Mouse (Mus musculus) C2C12 (cell line): ENCODE results near the gene Irgc1. TPM values are rescaled to one million over a fixed set of nuclear protein-coding genes. Genes with fewer than 3 reads are reported as not detected.

Experiments used
- H3K27me3 ChIP-seq: one replicate; pipeline ENCODE4 v1.6.1; 2011; ENCODE audit not compliant: control insufficient read depth, insufficient read depth, insufficient read length
- H3K36me3 ChIP-seq: one replicate; pipeline ENCODE4 v1.6.1; 2011; ENCODE audit not compliant: control insufficient read depth, insufficient read depth
- H3K4me3 ChIP-seq: one replicate; pipeline ENCODE4 v1.5.1; 2011; ENCODE audit warnings: mild to moderate bottlenecking, control low read depth; ENCODE audit not compliant: poor library complexity, insufficient read depth, severe bottlenecking
- H3K79me2 ChIP-seq: one replicate; pipeline ENCODE4 v1.6.1; 2011; ENCODE audit not compliant: control insufficient read depth, insufficient read depth
- H3K79me3 ChIP-seq: one replicate; pipeline ENCODE4 v1.6.1; 2011; ENCODE audit warnings: low read depth, control low read depth
- H3ac ChIP-seq: one replicate; pipeline ENCODE3; 2011; ENCODE audit warnings: low read depth; ENCODE audit not compliant: control insufficient read depth, insufficient read length
- CEBPB ChIP-seq: IDR thresholded peaks from one replicate; pipeline ENCODE4 v1.6.1; 2011; ENCODE audit warnings: low read depth, mild to moderate bottlenecking, control low read depth, moderate library complexity
- CTCF ChIP-seq: IDR thresholded peaks from one replicate; pipeline ENCODE4 v1.5.1; 2011; ENCODE audit not compliant: control insufficient read depth, insufficient read depth, insufficient read length
- FOSL1 ChIP-seq: IDR thresholded peaks from one replicate; pipeline ENCODE4 v1.8.0; 2011; ENCODE audit warnings: mild to moderate bottlenecking, low read length; ENCODE audit not compliant: poor library complexity, insufficient read depth, severe bottlenecking
- MAX ChIP-seq: IDR thresholded peaks from one replicate; pipeline ENCODE4 v1.6.1; 2011; ENCODE audit warnings: mild to moderate bottlenecking, control low read depth
- MYOD1 ChIP-seq: IDR thresholded peaks from one replicate; pipeline ENCODE4 v1.6.1; 2011; ENCODE audit warnings: low read depth; ENCODE audit not compliant: control insufficient read depth, insufficient read length
- MYOG ChIP-seq: IDR thresholded peaks from one replicate; pipeline ENCODE4 v1.6.1; 2011; ENCODE audit not compliant: control insufficient read depth, insufficient read length; ENCODE audit errors: extremely low read depth
- USF1 ChIP-seq: IDR thresholded peaks from one replicate; pipeline ENCODE4 v1.6.1; 2011; ENCODE audit warnings: low read depth, mild to moderate bottlenecking, control low read depth, moderate library complexity
- polyA plus RNA-seq: library from polyadenylated mRNA; unstranded; fragments of >200 nt; fragmentation: generic; extraction: Trizol; gene quantifications from one replicate; pipeline ENCODE4 v1.2.1, GENCODE M21; 2012; ENCODE audit warnings: missing spikeins

Irgc1 gene
- polyA plus RNA-seq, 1 experiment: 0.33 TPM

DNA sequence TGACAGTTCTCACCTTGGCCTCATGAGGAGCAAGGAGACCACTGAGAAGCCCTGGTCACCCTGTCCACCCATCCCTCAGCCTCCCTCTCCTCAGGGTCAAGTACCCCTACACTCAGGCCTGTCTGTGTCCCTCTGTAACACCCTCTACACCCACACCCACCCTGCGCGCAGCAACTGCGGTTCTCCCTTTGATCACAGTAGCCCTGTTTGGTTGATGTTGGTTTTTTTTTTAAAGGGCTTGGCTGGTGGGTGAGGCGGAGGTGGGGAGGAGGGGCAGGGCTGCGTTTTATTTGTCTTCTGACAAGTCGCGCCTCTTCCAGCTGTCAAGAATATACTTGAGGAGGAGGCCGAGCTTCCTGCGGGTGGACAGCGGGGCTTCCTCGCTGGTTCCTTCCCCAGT, 20.4 kb downstream of the Irgc1 start:
- Histone ChIP-seq H3K4me3 (no peak overlapping the region), H3ac (no peak overlapping the region), H3K36me3 (no peaks in the 10 kb centered on the region), H3K27me3 (no peaks in the 10 kb centered on the region), H3K79me2 (no peaks in the 10 kb centered on the region), H3K79me3 (no peaks in the 10 kb centered on the region)
- TF ChIP-seq CTCF (no peak), MYOG (no peak), MAX (no peak), FOSL1 (no peak), CEBPB (no peak)

DNA sequence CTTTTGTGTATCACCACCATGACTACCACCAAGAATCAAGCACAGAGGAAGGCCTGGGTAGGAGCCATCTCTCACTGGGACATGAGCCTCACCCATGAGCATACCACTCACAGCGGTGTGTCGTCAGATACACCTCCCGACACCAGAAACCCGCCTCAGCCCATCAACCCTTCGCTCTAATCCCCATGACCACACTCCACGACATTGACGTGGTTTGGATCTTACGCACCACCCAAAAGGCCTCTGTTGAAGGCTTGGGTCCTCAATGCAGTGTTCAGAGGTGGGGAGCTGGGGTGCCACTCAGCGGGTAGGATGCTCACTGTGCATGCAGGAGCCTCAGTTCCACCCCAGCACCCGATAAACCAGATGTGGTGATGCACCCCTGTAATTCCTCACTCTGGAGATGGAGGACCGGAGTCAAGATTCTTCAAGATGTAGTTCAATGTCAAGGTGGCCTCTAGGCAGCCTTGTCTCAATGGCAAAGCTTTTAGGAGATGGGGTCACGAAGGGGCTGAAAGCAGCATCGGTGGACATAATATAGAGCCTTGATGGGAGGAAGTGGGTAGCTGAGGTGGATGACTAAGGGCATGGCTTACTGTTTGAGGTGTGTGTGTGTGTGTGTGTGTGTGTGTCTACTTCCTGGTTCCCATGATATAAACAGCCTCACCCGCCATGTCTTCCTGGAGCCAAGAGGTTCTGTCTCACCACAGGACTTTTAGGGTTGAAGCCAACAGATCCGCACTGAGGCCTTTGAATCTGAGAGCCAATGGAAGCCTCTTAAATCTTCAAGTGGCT, 21.3 kb downstream of the Irgc1 start:
- Histone ChIP-seq H3K27me3 (no peaks in the 10 kb centered on the region), H3K4me3 (no peak overlapping the region), H3ac (no peak overlapping the region), H3K79me3 (no peaks in the 10 kb centered on the region), H3K79me2 (no peaks in the 10 kb centered on the region), H3K36me3 (no peaks in the 10 kb centered on the region)
- TF ChIP-seq FOSL1 (no peak), MYOG (no peak), MAX (no peak), MYOD1 (no peak), CTCF (no peak), USF1 (no peak), CEBPB (no peak)

DNA sequence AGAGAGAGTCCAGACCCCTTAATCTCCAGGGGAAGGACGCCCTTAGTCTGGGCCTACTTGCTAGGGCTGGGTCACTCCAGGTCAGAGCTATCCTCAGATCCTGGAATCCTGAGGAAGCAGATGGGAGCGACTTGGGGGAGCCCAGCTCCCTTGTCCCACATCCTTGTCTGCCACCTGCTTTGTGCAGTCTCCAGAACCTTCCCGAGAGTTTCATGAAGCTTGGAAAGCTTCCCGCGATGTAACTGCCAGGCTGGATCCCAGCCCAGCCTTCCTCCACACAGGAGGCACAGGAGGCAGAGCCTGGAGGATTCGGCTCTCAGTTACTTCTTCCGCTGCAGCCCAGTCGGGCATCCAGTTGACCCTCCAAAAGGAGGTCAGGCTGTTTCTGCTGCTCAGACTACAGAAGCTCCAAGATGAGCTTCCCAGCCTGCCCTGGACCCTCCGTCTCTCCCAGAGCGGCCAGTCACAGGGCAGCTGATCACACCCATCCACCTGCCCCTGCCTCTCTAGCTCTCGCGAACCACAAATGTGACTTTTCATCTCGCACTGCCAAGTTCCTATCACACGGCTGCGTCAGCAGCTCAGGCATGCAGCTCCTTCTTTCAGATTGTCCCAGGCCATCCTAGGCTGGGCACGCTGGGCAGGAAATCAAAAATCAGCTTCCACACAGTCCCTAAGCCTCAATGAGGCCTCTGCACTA, 22.5 kb downstream of the Irgc1 start:
- no peaks in the 10 kb centered on the region for H3K79me3 ChIP-seq
- H3K4me3 ChIP-seq: no peak overlapping the region
- no peak overlapping the region for H3ac ChIP-seq
- no peaks in the 10 kb centered on the region for H3K79me2 ChIP-seq
- no peaks in the 10 kb centered on the region for H3K27me3 ChIP-seq
- no peaks in the 10 kb centered on the region for H3K36me3 ChIP-seq
- TF ChIP-seq MYOD1: peak; percentile 87
- TF ChIP-seq MYOG: no peak

DNA sequence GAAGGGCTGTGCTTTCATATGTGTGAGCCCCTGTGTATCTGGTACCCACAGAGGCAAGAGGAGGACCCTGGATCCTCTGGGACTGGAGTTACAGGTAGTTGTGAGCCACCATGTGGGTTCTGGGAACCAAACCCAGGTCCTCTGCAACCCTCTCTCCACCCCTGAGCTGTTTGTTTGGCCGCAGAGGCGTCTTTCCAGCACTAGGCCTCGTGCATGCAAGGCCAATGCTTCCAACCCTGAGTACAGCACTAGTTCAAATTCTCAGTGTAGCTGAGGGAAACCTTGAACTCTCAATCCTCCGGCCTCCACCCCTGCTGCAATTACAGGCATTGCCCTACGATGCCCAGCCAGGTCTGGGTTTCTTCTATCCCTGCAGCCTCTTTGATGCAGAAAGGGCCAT, 23.4 kb downstream of the Irgc1 start:
- TF ChIP-seq FOSL1 (no peak), MYOD1 (no peak), MAX (no peak), CEBPB (no peak)
- no peaks in the 10 kb centered on the region for H3K79me3 ChIP-seq
- H3ac ChIP-seq: no peak overlapping the region
- no peak overlapping the region for H3K4me3 ChIP-seq
- H3K79me2 ChIP-seq: no peaks in the 10 kb centered on the region
- H3K27me3 ChIP-seq: no peaks in the 10 kb centered on the region
- H3K36me3 ChIP-seq: no peaks in the 10 kb centered on the region

DNA sequence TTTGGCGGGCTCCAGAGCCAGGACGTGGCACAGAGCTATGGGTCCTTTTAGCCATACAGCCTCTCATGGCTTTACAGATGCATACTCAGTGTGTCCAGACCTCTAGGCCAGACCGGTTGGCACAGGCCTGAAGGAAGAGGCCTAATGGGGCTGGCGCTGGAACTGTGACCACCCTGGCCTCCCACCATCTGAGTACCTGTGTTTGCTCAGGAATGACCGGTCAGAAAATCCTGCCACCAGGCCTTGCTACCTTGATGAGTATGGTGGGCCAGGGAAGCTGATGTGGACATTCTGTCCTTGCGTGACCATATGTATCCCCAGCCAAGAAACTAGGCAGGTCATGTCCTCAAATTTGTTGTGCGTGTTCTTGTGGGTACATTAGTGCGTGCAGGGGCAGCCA, 24.9 kb downstream of the Irgc1 start:
- no peaks in the 10 kb centered on the region for H3K27me3 ChIP-seq
- H3K4me3 ChIP-seq: no peak overlapping the region
- no peak overlapping the region for H3ac ChIP-seq
- no peak for TF ChIP-seq CTCF
- no peaks in the 10 kb centered on the region for H3K36me3 ChIP-seq
- H3K79me2 ChIP-seq: no peaks in the 10 kb centered on the region
- no peaks in the 10 kb centered on the region for H3K79me3 ChIP-seq

DNA sequence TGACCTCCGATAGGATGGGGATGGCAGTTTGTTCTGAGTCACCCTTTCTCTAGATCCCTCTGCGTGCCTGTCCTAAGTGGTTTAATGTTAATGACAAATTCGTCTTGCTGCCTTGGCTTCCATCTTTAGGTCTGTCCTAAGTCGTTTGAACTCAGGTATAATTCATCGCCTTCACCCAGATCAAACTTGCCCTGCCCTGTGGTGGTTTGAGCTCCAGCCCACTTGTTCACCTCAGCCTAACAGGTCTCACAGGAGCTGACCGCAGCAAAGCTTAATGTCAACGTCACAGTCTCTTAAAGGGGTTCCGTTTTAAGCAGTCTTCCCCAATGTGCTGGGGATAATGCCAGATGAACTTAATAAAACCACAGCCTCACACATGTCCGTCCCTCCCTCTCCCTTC, 26.2 kb downstream of the Irgc1 start:
- no peaks in the 10 kb centered on the region for H3K79me2 ChIP-seq
- H3K36me3 ChIP-seq: no peaks in the 10 kb centered on the region
- no peaks in the 10 kb centered on the region for H3K79me3 ChIP-seq
- H3K27me3 ChIP-seq: no peaks in the 10 kb centered on the region
- no peak overlapping the region for H3K4me3 ChIP-seq
- TF ChIP-seq CEBPB (no peak), MAX (no peak), MYOD1 (no peak), CTCF (no peak), MYOG (no peak), FOSL1 (no peak), USF1 (no peak)
- no peak overlapping the region for H3ac ChIP-seq
